Mouse (Mus musculus): ENCODE results near the gene Rnf187.
"Not testable (repeated sequence)": the region's sequence is repeated elsewhere in the genome, so short reads cannot be mapped to it uniquely, and the experiment has no call there.

The Rnf187 gene

DNA sequence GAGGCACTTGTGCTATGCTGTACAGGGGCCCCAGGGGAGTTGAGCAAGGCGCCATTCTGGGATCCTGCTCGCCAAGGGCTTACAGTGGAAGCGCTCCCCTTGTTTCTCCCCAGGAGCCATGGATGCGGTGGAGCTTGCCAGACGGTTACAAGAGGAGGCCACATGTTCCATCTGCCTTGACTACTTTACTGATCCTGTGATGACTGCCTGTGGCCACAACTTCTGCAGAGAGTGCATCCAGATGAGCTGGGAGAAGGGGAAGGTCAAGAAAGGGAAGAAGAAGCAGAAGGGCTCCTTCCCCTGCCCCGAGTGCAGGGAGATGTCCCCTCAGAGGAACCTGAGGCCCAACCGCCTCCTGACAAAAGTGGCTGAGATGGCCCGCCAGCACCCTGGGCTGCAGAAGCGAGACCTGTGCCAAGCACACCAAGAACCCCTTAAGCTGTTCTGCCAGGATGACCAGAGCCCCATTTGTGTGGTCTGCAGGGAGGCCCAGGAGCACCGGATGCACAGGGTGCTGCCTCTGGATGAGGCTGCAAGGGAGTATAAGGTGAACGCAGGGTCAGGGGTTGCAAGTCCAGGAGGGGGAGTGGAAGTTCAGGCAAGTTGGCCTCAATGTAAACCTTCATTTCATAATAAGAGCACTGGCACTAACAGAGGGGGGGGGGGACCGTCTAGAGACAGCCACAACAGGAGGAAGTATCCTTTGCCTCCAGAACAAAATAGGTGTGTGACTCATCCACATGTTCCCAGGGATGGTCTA is 26.5 kb upstream of the Rnf187 start:
- no peak for DNase-seq

DNA sequence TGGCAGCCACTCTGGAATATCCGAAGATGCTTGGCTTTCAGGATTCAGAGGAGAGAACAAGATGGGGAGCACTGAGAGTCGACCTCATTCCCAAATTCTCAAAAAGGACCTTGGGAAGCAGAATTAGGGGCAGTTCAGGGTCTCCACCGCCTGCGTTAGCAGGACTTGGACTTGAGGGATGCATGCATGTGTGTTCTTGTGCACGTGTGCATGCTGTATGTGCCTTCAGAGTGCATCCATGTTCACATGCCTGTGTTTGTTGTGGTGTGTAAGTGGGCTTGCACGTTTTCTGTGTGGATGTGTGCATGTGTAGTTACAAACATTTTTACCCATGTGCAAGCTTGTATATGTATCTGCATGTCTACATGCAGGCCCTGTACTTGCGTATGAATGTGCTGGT is 25.5 kb upstream of the Rnf187 start:
- DNase-seq = no peak

DNA sequence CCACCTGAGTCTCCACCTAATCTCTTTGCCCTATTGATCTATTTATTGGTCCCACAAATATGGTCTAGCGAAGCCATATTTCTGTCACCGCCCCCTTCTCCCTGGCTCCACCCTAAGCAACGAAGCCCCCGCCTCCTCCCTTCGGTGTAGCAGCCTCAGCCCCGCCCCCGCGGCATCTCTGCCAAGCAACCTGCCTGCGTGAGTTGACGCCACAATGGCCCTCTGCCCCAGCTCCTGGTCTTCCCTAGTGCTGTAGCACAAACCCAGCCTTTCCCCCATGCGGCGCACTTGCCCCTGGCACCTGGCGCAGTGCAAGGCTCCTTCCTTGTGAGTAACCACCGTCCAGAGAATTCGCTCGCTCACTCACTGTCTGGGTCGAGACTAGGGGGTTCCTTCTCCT is 24.8 kb upstream of the Rnf187 start:
- peak; percentile 72 to 83 for DNase-seq

DNA sequence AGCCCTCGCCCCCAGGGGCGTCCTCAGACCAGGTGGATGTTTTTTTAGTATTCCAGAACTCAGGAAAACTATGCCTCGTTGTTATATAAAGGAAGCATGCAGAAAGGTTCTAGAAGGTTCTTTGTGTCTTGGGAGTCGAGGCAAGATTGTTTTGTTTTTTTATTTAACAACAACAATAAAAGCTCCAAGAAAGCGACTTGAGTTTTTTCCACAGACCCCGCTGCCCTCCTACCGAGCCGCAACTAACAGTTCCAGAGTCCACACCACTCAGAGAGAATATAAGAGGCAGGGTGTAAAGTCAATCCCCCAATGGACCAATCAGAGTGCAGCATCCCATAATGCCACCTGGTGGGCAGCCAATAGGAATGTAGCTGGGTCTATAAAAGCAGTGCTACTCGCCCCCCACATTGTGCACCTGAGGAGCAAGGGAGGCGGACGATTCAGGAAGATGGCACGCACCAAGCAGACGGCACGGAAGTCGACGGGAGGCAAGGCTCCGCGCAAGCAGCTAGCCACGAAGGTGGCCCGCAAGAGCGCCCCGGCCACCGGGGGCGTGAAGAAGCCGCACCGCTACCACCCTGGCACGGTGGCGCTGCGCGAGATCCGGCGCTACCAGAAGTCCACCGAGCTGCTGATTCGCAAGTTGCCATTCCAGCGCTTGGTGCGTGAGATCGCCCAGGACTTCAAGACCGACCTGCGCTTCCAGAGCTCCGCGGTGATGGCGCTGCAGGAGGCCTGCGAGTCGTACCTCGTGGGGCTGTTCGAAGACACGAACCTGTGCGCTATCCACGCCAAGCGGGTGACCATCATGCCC is 22.9 kb upstream of the Rnf187 start:
- DNase-seq = no peak

DNA sequence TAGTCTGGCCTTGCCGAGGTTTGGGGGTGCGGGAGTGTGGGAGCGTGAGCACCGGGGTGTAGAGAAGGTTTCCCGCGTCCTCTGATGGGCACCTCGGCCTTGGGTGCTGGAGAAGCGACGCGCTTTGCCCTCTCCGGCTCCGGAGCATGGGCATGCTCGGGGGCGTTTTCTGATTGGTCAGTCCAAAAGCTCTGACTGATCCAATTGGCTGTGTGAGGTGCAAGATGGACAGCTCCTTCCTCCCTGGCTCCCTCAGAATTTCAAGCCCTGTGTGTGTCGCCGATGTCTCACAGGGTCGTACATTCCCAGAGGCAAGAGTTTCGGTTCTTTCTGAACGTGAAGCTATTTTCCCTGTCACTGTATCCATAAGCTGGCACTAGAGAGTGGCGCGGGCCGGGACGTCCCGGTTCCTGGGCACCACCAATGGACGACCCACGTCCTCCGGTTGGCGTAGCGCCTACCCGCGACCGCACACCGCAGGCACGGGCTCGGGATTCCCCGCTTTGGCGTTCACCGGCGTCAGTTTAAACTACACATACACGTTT is 21.3 kb upstream of the Rnf187 start:
- DNase-seq = peak; percentile 88 to 94

DNA sequence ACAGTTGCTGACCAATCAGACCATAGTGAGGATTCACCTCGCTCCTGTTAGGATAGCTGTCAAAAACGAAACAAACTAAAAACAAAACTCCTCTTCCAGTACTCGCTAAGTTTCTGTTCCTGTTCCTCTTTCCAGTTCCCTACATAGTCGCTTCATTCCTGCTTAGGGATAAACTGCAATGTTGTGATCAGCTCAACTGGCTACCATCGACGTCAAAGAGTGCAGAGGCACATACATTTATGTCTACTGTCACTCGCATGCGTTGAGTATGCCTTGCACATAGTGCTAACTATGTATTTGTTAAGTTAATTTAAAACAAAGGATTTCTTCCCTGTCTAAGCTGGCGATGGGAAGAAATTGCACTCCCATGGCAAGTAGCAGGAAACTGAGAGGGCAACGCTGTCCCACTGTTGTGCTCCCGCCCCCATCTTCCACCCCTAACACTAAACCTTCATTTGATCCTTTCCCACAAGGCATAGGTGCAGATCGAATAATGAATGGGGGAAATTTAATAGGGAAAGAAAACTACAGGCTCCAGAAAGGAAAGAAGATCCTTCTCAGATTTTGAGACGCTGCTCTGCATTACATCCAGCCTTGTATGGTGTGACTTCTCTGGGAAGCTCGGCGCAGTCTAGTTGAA is 20.6 kb upstream of the Rnf187 start:
- no peak for DNase-seq

DNA sequence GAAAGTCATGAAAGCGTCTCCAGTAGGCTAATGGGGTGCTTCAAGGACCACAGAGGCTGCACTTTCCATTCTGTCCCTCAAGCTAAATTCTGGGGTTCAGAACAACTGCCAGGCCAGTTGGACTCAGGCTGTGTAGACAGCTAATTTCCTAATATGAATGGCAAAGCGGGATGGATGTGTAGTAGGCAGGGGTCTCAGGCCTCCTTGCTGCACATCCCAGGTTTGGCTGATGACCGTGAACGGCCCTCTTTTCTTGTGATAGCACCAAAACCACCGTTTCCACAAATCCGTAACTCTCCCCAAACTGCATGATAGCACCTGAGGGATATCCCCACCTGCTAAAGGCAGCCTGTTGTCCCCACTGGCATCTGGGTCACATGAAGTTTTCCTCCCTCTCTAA is 19.8 kb upstream of the Rnf187 start:
- DNase-seq = no peak

DNA sequence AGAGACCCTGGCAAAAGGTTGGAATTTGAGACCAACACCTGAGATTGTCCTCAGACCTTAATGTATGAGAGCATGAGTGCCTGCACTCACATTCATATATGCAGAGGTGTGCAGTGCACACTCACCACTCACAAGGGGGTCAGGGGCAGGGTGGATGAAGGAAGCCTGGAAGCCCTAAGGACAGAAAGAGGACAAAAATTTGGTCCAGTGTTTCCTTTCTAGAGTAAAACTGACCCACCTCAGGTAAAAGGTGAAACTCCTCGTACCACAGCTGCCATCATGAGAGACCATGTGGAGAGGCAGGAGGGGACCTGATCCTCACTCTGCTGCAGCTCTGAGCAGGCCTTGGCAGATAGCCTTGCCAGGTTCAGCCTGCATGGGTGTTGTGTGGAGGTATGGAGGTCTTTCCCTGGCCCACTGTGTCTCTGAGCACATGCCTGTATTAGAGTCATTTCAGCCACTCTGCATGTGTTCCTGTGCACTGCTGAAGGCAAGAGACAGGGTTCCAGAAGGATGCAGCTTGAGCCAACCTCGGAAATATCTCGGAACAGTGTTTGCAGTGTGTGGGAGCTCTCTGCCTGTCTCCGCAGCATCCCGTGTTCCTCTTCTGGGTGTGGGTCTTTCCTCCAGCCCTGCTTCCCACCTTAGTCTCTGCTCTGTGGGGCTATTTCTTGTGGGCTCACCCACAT is 18.7 kb upstream of the Rnf187 start:
- DNase-seq = no peak

DNA sequence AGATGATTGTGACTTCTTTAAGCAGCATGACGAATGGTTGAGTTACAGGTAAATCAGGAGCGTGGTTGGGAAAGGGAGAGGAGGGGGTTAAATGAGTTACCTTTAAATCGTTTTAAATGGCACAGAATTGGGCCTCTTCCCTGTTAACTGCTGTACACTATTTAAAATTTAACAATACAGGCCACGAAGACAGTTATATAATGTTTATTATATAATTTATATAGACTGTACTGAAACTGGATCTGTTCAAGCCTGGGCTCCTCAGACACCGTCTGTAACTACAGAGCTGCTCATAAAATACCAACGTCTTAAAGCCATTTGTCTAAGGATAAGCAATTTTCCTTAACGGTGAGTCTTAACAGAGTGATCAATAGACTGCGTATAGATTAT is 17.1 kb upstream of the Rnf187 start:
- DNase-seq = no peak

DNA sequence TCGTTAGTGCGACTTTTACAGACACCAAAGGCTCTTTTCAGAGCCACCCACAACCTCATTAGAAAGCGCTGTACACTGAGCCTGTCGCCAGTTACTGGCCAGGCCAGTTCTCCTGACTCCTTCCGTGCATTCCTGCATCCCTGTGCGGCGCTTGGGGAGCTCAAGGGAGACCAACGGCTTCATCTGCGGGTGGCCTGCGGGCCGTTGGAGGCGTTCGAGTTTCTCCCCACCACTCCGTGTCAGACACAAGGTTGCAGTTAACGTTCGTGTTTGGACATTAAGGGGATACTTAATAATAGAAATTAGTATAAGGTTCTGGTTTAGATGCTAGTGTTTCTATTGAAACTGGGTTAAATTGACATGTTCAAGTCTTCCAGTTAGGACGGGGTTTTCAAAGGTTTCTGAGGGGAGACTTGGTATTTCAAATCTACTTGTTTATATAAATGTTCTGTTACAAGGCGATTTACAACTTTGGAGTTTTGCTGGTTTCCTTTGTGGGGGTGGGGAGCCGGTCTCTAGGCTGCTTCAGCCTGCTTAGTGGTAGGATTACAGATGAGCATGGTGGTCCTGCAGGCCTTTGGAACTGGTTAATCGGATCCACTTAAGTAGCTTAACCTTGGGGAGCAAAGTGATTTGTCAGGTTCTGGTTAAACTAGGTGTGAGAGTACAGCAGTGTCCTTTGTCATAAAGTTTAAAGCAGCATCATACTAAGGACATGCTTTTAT is 16.6 kb upstream of the Rnf187 start:
- DNase-seq = no peak

DNA sequence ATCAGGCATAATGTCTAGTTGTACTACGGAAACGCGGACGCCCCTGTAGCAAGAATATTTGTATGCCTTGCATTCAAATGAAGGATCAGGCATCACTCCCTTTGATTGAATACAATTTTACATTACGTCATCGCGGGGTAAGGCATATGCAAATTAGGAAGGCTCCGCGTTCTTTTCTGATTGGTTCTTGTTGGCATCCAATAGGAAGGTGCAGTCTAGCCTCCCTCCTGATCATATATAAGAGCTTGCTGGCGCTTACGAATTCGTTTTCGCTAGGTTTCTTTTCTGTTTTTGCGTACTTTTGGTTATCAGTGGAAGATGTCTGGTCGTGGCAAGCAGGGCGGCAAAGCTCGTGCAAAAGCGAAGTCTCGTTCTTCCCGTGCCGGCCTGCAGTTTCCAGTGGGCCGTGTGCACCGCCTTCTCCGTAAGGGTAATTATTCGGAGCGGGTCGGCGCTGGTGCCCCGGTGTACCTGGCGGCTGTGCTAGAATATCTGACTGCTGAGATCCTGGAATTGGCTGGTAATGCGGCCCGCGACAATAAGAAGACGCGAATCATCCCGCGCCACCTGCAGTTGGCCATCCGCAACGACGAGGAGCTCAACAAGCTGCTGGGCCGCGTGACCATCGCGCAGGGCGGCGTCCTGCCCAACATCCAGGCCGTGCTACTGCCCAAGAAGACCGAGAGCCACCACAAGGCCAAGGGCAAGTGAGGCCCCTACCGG is 15.9 kb upstream of the Rnf187 start, which contains the start of the genes Hist3h2a and Trim17:
Gene Hist3h2a (plus strand): TSS at position 266 of the 723 bp plus-strand sequence.
Gene Trim17 (plus strand): TSS at position 266 of the 723 bp plus-strand sequence.
- DNase-seq = peak; percentile 83 to 90

DNA sequence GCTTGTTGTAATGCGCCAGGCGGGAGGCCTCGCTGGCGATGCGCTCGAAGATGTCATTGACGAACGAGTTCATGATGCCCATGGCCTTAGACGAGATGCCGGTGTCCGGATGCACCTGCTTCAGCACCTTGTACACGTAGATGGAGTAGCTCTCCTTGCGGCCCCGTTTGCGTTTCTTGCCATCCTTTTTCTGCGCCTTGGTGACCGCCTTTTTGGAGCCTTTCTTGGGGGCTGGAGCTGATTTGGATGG is 15.4 kb upstream of the Rnf187 start:
- DNase-seq = not testable (repeated sequence)

DNA sequence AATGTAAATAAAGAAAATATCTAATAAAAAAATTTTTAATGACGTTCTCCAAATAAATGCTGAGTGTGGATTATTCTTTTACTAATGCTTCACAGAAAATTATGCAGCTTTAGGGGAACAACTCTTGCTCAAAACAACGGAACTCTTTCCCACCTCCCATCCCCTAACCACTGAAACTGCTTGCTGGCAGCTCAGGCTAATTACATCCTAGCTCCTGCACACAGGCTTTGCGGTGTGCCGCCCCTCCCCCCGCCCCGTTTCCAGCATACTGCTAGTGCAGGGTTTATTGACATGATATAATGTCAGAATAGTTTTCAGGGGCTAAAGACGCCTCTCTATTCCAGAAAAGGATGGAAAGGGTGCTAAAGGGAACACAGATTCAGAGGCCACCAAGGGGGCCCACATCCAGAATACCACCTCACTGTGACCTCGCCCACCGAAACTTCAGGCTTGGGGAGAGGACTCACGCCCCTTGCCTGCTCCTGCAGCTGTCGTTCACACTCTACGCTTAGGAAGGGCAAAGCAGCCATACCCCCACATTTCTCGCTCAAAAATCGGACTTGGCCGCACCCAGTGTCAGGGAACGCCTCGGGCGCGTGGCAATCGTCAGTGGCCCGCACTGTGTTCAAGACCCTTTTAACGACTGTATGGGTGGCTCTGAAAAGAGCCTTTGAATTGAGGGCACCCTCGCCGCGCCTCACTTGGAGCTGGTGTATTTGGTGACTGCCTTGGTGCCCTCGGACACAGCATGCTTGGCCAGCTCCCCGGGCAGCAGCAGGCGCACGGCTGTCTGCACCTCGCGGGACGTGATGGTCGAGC is 14.8 kb upstream of the Rnf187 start:
- DNase-seq = no peak

DNA sequence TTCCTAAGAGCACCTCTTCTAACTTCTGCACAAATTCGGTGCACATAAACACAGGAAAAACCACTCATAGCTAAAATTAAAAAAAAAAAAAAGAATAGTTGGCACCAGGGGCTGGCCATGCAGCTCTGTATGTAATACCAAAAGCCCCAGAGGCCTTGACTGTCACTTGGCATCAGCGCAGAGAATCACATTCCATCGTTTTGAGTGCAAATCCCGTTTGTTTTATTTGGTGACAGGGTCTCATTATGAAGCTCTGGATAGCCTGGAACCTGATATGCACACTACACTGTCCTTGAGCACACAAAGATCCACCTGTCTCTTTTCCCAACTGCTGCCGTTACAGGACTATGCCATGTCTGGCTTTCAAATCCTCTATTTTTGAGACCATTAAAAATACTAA is 12.5 kb upstream of the Rnf187 start:
- DNase-seq = no peak

DNA sequence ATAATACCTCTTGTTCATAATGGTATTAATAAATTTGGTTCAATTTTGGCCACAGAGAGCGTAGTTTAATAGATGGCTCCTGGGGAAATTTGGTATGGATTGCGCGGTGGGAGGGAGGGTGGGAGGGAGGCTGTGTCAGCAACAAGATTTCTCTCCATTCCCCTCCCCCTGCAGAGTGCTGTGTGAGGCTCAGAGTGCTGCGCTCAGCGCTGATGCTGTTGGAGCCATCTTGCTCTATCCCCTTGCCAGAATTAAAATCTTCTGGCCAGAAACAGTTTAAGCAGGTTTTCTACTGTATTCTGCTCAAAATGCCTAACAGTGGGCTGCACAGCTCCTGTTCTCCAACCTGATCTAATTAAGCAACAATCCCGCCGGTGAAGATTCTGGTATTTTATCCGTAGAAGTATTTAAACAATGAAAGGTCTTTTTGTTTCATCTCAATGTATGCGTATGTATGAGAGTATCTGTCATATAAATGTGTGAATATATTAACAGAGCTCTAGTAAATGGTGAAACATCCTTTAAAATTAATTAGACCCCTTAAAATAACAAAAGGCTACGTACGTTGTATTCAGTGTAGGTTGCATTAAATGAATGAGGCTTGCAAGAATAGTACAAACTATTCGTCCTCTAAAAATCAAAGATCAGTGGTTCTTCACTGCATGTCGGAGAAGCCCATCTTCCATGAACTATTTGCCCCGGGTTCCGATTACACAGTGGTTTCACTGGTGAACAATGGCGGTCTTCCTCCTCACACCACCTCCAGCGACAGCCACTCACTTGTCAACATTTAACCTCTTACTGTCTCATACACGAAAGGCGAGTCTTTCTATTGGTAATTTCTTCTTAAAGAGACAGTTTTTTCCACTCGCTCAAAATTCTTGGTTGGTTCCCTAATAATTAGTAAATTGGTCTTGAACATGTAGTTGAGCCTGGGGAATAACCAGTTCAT is 11.0 kb upstream of the Rnf187 start:
- no peak for DNase-seq

DNA sequence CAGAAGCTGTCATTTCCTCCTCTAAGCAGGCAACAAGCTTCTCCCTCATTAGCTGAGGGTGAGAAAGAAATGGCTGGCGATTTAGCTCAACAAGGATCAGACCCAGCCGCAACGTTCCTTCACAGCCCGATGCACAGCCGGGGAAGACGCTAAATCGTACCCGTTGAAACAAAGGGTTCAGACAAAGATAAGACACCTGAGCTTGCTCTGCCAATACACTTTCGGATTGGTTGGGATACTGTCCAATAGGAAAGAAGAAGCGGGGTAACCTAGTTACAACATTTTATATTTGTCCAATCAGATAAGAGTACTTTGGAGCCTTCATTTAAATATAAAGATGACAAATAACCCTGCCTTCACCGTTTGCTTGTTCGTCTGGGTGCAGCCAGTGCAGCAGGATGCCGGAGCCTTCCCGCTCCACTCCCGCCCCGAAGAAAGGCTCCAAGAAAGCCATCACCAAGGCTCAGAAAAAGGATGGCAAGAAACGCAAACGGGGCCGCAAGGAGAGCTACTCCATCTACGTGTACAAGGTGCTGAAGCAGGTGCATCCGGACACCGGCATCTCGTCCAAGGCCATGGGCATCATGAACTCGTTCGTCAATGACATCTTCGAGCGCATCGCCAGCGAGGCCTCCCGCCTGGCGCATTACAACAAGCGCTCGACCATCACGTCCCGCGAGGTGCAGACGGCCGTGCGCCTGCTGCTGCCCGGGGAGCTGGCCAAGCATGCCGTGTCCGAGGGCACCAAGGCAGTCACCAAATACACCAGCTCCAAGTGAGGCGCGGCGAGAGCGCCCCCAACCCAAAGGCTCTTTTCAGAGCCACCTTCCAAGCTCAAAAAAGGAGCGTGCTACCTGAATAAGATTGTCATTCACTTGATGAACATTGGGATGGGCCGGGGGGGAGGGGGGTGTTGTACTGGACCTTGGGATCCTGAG is 10.1 kb upstream of the Rnf187 start, which contains the start of gene Hist3h2ba:
Gene Hist3h2ba (plus strand): TSS at position 379 of the 938 bp plus-strand sequence.
- peak; percentile 34 to 61 for DNase-seq

DNA sequence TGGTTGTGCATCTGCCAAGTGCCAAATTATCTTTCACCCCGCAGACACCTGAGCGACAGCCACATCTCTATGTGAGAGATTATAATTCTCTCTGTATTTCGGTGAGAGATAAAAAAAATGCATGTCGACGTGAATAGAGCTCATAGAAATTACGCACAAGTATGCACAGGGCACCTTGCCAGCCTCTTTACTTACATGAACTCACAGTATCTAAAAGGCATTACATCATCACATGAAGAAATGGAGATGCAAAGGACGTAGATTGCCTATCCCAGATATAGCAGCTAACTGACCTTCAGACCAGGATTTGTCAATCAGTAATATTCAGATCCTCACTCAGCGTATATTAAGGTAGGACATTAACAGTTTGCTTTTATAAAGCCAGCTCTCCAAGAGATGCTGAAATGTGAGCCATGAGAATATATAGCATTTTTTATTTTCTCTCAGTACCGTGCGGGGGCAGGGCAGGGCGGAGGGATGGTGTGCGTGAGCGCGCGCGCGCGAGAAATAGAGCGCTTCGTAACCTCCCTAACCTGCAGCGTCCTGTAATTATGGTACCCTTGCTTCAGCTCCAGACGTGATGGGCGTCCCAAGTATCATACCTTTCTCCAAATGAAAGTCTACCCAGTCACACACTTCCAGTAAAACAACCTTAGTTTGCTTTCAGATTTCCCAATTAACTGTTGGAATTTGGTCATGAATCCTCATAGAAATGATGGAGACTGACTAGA is 9.2 kb upstream of the Rnf187 start:
- DNase-seq = no peak

Data from kidney, postnatal 25 days (tissue).